Mouse (Mus musculus) thymus, adult 18-20 months (tissue): ENCODE data around the gene Hspa12a.

Experiments used
- DNase-seq, 2 experiments: peaks; one replicate each; pipeline ENCODE4 v3.0.0; 2022; ENCODE audit warnings: mixed read lengths in 2 of 2

The Hspa12a gene

GRCm38 (mm10) chr19:58859831-58860254, 83.6 kb downstream of the Hspa12a start:
- no peak for DNase-seq

GRCm38 (mm10) chr19:58859357-58859756, 84.1 kb downstream of the Hspa12a start:
- DNase-seq, result no peak

- no peak for DNase-seq
Observed at GRCm38 (mm10) chr19:58856129-58856855, 87.2 kb downstream of the Hspa12a start.

DNA sequence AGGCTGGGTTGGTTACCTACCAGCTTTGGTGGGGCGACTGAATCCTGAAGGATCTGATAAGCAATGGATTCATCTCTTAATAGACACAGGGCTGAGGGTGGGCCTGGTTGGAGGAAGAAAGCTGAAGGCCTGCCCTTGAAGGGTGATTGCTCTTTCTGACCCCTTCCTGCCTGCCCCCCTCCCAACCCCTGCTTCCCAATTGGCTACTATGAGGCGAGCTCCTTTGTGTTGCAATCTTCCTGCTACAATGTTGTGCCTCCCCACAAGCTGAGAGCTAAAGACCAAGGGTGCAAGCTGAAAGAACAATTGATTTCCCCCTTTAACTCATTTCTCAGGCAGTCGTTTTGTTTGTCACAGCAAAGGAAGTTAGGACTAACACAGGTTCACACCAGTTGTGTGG, 88.6 kb downstream of the Hspa12a start:
- DNase-seq, result no peak

- DNase-seq, result no peak
Observed at GRCm38 (mm10) chr19:58853036-58853735, 90.3 kb downstream of the Hspa12a start.

DNA sequence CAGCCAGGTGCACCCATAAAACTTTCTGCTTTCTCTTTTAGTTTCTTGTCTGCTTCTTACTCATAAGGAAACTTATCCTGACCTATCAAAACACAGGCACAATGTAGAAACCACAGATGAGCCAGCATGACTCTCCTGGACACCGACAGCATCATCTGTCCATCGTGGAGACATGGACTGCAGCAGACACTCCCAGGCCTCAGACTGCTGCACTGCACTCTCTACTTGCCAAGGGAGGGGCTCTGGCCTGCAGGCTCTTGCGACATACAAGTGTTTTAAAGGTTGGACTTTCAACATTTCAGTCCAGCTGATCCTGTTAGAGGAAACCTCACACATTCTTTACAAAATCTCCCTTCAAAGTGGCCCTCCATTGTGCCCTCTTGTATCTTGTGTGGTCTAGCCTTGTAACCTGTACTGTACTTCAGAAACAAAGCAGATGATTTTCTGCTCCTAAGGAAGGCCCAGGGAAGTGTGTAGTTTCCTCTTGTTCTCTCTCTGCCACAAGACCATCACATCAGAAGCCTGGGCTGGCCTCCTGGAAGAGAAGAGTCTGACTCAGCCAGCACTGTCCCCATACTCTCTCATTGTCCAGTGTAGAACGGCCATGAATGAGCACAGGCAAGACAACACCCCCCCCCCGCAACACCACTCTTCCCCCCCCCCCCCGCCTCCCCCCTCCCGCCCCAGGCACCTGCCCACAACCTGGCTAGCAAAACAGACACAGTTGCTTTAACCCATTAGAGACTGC, 92.6 kb downstream of the Hspa12a start:
- DNase-seq, result no peak

GRCm38 (mm10) chr19:58849333-58850131, 93.9 kb downstream of the Hspa12a start:
- DNase-seq, result no peak

DNA sequence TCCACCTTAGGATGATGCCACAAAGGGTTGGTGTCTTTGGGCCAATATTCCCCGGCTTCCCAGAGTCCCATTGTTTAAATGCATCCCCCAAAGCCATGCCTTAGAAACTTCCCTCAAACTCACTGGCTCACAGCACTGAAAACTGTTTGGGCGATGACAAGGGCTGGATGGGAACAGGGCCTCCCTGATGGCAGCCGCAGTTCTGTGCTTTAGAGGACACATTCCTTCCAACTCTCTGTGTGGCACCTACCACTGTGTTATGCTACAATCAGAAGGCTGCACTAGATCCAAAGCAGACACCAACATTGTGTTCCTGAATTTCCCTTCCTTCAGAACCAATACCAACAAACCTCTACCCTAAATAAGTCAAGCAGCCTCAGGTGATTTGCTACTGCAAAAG, 99.8 kb downstream of the Hspa12a start:
- DNase-seq, result no peak

DNA sequence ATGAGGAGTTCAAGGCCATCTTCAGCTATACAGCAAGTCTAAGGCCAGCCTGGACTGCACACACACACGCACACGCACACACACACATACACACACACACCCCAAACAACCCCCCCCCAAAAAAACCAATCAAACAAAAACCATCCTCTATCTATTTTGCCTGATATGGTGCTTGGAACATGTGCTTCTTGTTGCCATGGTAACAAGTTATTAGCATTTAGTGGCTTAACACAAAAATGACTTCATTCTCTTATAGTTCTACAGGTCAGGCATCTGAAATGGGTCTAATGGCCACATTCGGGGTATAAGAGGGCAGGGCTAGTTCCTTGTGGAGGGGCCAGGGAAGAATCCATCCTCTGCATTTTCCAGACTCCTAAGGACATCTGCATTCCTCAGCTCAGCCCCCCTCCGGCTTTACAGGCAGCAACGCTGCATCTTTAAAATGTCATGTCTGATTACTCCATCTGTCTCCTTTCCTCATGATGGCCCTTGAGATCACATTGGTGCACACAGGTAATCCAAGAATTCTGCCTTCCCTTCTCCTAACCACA, 102.7 kb downstream of the Hspa12a start:
- no peak for DNase-seq

- no peak for DNase-seq
Observed at GRCm38 (mm10) chr19:58839806-58840205, 103.6 kb downstream of the Hspa12a start.

- DNase-seq, result no peak
Observed at GRCm38 (mm10) chr19:58839345-58839744, 104.1 kb downstream of the Hspa12a start.

DNA sequence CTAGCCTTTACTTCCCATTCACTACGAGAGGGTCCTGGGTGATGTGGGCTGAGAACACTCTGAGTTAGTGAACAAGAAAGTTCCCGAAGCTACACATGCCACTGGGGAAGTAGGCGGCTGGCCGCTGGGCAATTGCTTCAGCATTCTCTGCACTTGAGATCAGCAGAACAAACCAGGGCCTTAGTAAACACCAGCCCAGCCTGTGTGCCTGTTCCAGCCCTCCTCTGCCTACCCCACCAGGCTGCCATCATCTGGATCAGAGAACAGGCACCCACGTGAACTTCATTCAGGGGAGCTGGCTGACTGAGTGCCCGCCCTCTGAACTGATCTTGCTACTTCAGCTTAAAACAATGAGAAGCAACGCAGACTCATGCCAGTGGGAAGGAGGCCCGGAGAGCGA, 104.7 kb downstream of the Hspa12a start:
- DNase-seq, result no peak

DNA sequence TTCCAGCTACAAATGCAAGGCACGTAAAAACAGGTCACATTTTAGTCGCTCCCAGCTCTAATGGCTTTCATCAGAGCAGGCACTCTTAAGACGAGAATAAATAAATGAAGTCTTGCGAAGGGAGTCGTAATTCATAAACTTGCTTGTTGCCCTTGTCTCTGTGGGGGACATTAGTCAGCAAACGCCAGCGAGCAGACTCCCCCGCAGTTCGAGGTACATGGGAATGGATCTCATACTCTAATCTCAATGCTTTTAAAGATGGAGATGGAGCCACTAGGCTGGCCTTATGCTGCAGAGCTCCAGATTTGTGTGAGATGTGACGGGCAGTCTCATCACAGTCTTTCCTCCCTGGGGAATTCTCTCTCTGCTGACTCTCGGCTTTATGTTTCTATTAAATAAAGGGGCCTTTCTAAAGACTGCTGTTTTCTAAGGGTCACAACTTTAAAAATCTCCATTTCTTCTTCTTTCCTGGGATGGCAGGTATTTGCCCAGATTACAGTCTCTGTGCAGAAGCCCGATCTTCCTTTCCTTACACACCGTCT, 109.7 kb downstream of the Hspa12a start:
- no peak for DNase-seq

- DNase-seq, result no peak
Observed at GRCm38 (mm10) chr19:58832988-58833387, 110.5 kb downstream of the Hspa12a start.

- no peak for DNase-seq
Observed at GRCm38 (mm10) chr19:58831280-58831922, 112.1 kb downstream of the Hspa12a start.

DNA sequence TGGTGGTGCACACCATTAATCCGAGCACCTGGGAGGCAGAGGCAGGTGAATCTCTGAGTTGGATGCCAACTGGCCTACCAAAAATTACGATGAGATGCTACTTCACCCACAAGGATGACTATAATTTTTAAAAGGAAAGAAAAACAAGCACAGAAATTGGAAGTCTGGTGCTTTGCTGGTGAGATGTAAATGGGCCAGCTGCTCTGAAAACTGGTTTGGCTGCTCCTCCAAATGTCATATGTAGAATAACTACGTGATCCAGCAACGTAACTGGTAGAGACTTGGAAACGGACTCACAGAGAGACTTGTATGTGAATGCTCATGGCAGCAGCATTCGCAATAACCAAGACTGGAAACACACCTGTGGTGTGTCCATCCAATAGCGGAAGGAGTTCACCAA, 113.3 kb downstream of the Hspa12a start:
- no peak for DNase-seq

GRCm38 (mm10) chr19:58829575-58829974, 113.9 kb downstream of the Hspa12a start:
- DNase-seq, result no peak

DNA sequence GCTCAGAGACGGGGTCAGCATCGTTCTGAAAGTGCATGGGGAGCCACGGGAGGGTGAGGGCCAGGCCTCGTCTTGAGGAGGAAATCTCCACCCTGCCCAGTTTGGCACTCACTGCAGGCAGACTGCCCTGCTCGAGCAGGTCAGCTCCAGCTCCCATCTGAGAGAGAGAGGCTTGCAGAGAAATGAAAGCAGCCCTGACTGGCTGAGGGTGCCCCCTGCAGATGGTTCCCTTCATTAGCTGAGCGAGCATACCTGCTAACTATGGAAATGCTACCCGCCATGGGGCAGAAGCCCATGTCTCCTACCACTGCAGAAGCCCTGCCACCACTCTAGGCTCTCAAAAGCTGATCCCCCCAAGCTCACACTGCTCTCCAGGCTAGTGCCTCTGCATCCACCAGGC, 115.8 kb downstream of the Hspa12a start:
- DNase-seq, result no peak

DNA sequence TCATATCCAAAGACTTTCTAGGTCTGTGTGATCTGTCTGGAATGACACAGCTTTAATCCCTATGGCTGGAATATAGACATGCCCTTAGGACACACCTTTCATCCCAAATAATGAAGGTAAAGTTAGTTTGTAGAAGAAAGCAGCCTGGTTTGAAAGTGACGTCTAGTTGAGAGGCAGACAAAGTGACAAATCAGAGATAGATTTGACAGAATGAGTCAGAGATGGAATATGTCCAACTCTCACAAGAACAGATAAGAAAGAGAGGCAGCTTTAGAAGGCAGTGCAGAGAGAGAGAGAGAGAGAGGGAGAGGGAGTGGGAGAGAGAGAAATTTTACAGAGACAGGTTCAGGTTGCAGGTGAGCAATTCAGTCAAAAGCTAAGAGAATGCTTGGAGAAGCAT, 119.1 kb downstream of the Hspa12a start:
- DNase-seq, result no peak

- no peak for DNase-seq
Observed at GRCm38 (mm10) chr19:58823301-58823700, 120.2 kb downstream of the Hspa12a start.

DNA sequence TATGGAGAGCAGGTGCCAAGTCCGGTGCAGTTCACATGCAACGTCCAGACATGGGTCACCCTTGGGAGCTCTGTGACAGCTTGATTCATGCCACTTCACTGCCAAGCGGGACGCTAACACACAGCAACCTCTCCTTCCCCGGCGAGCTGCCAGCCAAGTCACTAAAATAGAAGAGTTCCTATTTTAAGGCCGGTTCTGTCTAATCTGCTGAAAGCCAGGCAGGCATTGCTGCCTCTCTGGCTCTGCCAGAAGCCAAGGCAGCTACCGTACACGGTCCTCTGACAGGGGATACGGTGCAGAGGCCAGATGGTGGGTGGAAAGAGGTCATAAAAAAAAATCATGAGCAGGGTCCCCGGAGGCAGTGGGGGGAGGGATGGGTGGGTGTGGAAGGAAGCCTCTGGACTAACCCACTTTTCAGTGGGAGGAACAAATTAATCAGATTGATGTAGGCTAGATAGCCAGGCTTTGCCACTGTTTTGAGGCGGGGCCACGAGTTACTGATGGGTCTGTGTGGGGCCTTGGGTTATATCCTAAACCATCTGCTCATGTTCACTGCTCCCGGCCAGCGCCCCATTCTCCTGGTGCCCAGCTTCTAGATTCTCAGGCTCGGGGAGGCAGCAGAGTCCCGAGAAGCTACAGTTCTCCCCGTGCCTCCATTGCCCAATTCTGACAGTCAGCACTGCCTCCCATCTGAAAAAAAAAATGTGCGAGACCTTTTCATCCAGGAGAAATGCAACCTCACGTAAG, 120.8 kb downstream of the Hspa12a start:
- DNase-seq, result no peak
